Mouse (Mus musculus) ES-E14 (cell line): Measurements from ENCODE around the gene Il2ra.

ENCODE experiments used
- CHD2 ChIP-seq: IDR thresholded peaks from 2 replicates; pipeline ENCODE4 v1.6.1; 2014; ENCODE audit warnings: mild to moderate bottlenecking, low read depth, low read length, inconsistent platforms
- HCFC1 ChIP-seq: IDR thresholded peaks from 2 replicates; pipeline ENCODE4 v1.6.1; 2012; ENCODE audit warnings: low read length, inconsistent platforms, borderline replicate concordance; ENCODE audit not compliant: insufficient read depth
- MAFK ChIP-seq: IDR thresholded peaks from 2 replicates; pipeline ENCODE4 v1.6.1; 2014; ENCODE audit warnings: mild to moderate bottlenecking, low read depth, low read length, inconsistent platforms; ENCODE audit not compliant: insufficient read depth
- ZC3H11A ChIP-seq: IDR thresholded peaks from 2 replicates; pipeline ENCODE4 v1.6.1; 2012; ENCODE audit warnings: low read depth, mild to moderate bottlenecking, inconsistent platforms, low read length, borderline replicate concordance

- TF ChIP-seq CHD2 (no peak), HCFC1 (no peak), MAFK (no peak), ZC3H11A (no peak)
Measured at GRCm38 (mm10) chr2:11616846-11617245, 25.8 kb upstream of the Il2ra start.
